Mouse (Mus musculus): Measurements from ENCODE around the gene Il31ra. TPM values are rescaled to one million over a fixed set of nuclear protein-coding genes. Genes with fewer than 3 reads are reported as not detected.

The Il31ra gene
- polyA plus RNA-seq, 1 experiment from 2014 or later: 0.43 TPM

DNA sequence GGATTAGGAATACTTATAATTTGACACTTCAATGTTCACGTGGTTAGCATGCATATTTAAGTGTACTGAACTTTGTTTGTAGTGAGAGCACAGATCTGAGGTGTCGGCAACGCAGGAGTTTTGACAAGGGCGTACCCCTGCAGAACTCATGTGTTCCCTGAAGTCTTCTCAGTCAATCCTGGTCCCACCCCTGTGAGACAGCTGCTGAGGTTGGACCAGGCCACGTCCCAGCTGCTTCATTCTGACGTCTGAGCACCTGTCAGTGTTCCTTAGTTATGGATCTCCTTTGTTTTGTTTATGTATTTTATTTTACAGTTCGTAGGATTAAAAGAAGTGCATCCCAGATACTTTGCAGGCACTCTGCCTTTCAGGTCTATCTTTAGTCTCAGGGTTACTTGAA, 111.1 kb downstream of the Il31ra start:
- WGBS: 88% methylated on average over 7 of the region's 7 CpGs
- no peak overlapping the region for H3K27ac ChIP-seq (ENCODE audit: low read length)
- H3K4me2 ChIP-seq (ENCODE audit: low read length): no peak overlapping the region
- H3K9me3 ChIP-seq (ENCODE audit: control insufficient read depth, low read length): no peaks in the 10 kb centered on the region
- no peaks in the 10 kb centered on the region for H3K4me1 ChIP-seq (replicated peaks; ENCODE audit: control insufficient read depth, insufficient read depth, low read length)
- no peak overlapping the region for H3K4me3 ChIP-seq (replicated peaks; ENCODE audit: low read length)
- no peak overlapping the region for H3K9ac ChIP-seq (replicated peaks; ENCODE audit: low read depth, low read length)
- peaks cover 4% of the 10 kb centered on the region; the same call in 1 of the 2 replicates for H3K36me3 ChIP-seq (ENCODE audit: control insufficient read depth, insufficient read depth)
- H3K27me3 ChIP-seq (replicated peaks; ENCODE audit: control insufficient read depth, insufficient read depth, low read length): no peaks in the 10 kb centered on the region
- no peak for ATAC-seq

- WGBS: 96% methylated on average over 5 of the region's 5 CpGs
- H3K4me3 ChIP-seq (replicated peaks; ENCODE audit: low read length): no peak overlapping the region
These were observed 111.6 kb downstream of the Il31ra start for GRCm38 (mm10) chr13:112482525-112482924.

DNA sequence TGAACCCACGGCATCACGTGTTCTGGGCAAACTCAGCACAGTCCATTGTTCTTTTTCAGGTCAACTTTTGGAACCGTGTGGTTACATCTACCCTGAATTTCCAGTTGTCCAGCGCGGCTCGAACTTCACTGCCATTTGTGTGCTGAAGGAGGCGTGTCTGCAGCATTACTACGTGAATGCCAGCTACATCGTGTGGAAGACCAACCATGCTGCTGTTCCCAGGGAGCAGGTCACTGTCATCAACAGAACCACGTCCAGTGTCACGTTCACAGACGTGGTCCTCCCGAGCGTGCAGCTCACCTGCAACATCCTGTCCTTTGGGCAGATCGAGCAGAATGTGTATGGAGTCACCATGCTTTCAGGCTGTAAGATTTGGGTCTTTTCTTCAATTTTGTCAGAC, 114.2 kb downstream of the Il31ra start:
- no peak for ATAC-seq
- no peak overlapping the region for H3K4me2 ChIP-seq (ENCODE audit: low read length)
- H3K4me3 ChIP-seq (replicated peaks; ENCODE audit: low read length): no peak overlapping the region
- no peak overlapping the region for H3K9ac ChIP-seq (replicated peaks; ENCODE audit: low read depth, low read length)
- H3K36me3 ChIP-seq (ENCODE audit: control insufficient read depth, insufficient read depth): peaks cover 3% of the 10 kb centered on the region
- H3K27ac ChIP-seq (ENCODE audit: low read length): no peak overlapping the region
- WGBS: 91% methylated on average over 15 of the region's 15 CpGs
- H3K4me1 ChIP-seq (replicated peaks; ENCODE audit: control insufficient read depth, insufficient read depth, low read length): no peaks in the 10 kb centered on the region
- H3K27me3 ChIP-seq (replicated peaks; ENCODE audit: control insufficient read depth, insufficient read depth, low read length): no peaks in the 10 kb centered on the region
- H3K9me3 ChIP-seq (ENCODE audit: control insufficient read depth, low read length): no peaks in the 10 kb centered on the region

More at GRCm38 (mm10) chr13:112482525-112482924, 111.6 kb downstream of the Il31ra start:
- H3K9ac ChIP-seq (replicated peaks; ENCODE audit: low read depth, low read length): no peak overlapping the region
- no peaks in the 10 kb centered on the region for H3K4me1 ChIP-seq (replicated peaks; ENCODE audit: control insufficient read depth, insufficient read depth, low read length)
- ATAC-seq: no peak
- H3K9me3 ChIP-seq (ENCODE audit: control insufficient read depth, low read length): no peaks in the 10 kb centered on the region
- no peaks in the 10 kb centered on the region for H3K27me3 ChIP-seq (replicated peaks; ENCODE audit: control insufficient read depth, insufficient read depth, low read length)
- H3K27ac ChIP-seq (ENCODE audit: low read length): no peak overlapping the region
- H3K4me2 ChIP-seq (ENCODE audit: low read length): no peak overlapping the region
- H3K36me3 ChIP-seq (ENCODE audit: control insufficient read depth, insufficient read depth): peaks cover 2% of the 10 kb centered on the region; the same call in 1 of the 2 replicates

DNA sequence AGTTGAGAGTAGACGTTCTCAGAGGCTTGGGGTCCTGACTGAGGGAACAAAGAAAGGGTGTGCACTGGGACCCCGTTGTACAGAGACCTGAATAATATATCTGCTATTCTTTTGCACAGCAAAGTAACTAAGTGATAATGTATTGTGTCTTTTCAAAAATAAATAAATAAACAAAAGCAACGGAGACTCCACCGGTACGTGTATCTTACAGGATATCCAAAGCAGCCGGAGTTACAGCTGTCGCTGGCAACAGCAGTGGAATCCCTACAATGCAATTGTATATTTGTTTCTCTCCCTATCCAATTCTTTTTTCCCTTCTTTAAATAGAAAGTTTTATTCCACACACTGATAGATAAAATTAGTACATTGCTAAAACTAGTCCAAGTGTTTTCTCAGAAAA, 115.1 kb downstream of the Il31ra start:
- no peak for ATAC-seq
- Histone ChIP-seq H3K27ac (ENCODE audit: low read length) (no peak overlapping the region), H3K4me2 (ENCODE audit: low read length) (no peak overlapping the region), H3K4me3 (replicated peaks; ENCODE audit: low read length) (no peak overlapping the region), H3K9ac (replicated peaks; ENCODE audit: low read depth, low read length) (no peak overlapping the region), H3K27me3 (replicated peaks; ENCODE audit: control insufficient read depth, insufficient read depth, low read length) (no peaks in the 10 kb centered on the region), H3K4me1 (replicated peaks; ENCODE audit: control insufficient read depth, insufficient read depth, low read length) (no peaks in the 10 kb centered on the region), H3K9me3 (ENCODE audit: control insufficient read depth, low read length) (no peaks in the 10 kb centered on the region), H3K36me3 (ENCODE audit: control insufficient read depth, insufficient read depth) (peaks cover 3% of the 10 kb centered on the region)
- 86% methylated on average over 7 of the region's 7 CpGs for WGBS

- Histone ChIP-seq H3K9ac (replicated peaks; ENCODE audit: low read depth, low read length) (no peak overlapping the region), H3K27ac (ENCODE audit: low read length) (no peak overlapping the region), H3K4me3 (replicated peaks; ENCODE audit: low read length) (no peak overlapping the region), H3K4me2 (ENCODE audit: low read length) (no peak overlapping the region), H3K9me3 (ENCODE audit: control insufficient read depth, low read length) (no peaks in the 10 kb centered on the region), H3K4me1 (replicated peaks; ENCODE audit: control insufficient read depth, insufficient read depth, low read length) (no peaks in the 10 kb centered on the region), H3K36me3 (ENCODE audit: control insufficient read depth, insufficient read depth) (peaks cover 3% of the 10 kb centered on the region; the same call in 1 of the 2 replicates), H3K27me3 (replicated peaks; ENCODE audit: control insufficient read depth, insufficient read depth, low read length) (no peaks in the 10 kb centered on the region)
- WGBS: 79% methylated on average over 21 of the region's 21 CpGs
- no peak for ATAC-seq
These were observed 120.1 kb downstream of the Il31ra start for GRCm38 (mm10) chr13:112473757-112474755.

DNA sequence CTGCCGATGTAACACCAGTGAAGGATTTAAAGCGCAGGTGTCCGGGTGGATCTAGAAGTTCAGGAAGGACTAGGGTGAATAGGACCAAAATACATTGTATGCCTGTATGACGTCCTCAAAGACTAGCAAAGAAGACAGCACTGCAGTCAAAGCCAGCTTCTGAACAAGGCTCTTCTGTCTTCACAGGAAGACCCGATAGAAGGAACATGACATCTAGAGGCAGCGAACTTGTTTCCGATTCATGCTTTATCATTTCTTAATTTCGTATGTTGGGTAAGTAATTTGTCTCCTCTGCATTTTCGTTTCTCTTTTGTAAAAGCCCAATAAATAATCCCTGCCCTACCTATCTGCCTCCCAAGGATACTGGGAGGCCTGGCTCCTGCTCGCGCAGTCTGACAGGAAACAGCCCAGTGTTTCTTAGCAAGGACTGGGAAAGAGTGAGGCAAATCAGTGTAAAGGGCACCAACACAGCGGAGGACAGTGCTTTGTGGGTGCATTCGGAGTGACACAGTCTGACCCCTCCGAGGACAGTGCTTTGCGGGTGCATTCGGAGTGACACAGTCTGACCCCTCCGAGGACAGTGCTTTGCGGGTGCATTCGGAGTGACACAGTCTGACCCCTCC, 121.6 kb downstream of the Il31ra start:
- ATAC-seq: no peak
- 93% methylated on average over 19 of the region's 19 CpGs for WGBS

GRCm38 (mm10) chr13:112471201-112471600, 123.0 kb downstream of the Il31ra start:
- Histone ChIP-seq H3K9me3 (ENCODE audit: control insufficient read depth, low read length) (no peaks in the 10 kb centered on the region), H3K27ac (ENCODE audit: low read length) (no peak overlapping the region), H3K36me3 (ENCODE audit: control insufficient read depth, insufficient read depth) (no peaks in the 10 kb centered on the region), H3K4me2 (ENCODE audit: low read length) (no peak overlapping the region), H3K27me3 (replicated peaks; ENCODE audit: control insufficient read depth, insufficient read depth, low read length) (no peaks in the 10 kb centered on the region), H3K4me1 (replicated peaks; ENCODE audit: control insufficient read depth, insufficient read depth, low read length) (0 out of 2 replicates have a peak, but pooled peaks cover 2% of the 10 kb centered on the region), H3K4me3 (replicated peaks; ENCODE audit: low read length) (no peak overlapping the region), H3K9ac (replicated peaks; ENCODE audit: low read depth, low read length) (no peak overlapping the region)
- WGBS: 90% methylated on average over 9 of the region's 9 CpGs
- ATAC-seq: no peak

More for the DNA sequence above, 121.6 kb downstream of the Il31ra start:
- Histone ChIP-seq H3K27ac (ENCODE audit: low read length) (no peak overlapping the region), H3K4me2 (ENCODE audit: low read length) (no peak overlapping the region), H3K36me3 (ENCODE audit: control insufficient read depth, insufficient read depth) (peaks cover 3% of the 10 kb centered on the region; the same call in 1 of the 2 replicates), H3K9me3 (ENCODE audit: control insufficient read depth, low read length) (no peaks in the 10 kb centered on the region), H3K27me3 (replicated peaks; ENCODE audit: control insufficient read depth, insufficient read depth, low read length) (no peaks in the 10 kb centered on the region), H3K4me1 (replicated peaks; ENCODE audit: control insufficient read depth, insufficient read depth, low read length) (no peaks in the 10 kb centered on the region), H3K4me3 (replicated peaks; ENCODE audit: low read length) (no peak overlapping the region), H3K9ac (replicated peaks; ENCODE audit: low read depth, low read length) (no peak overlapping the region)

Other genes starting within 250 kb of the Il31ra start
- 14.7 and 15.0 TPM in 2 replicates for gene Il6st, start 130.3 kb downstream of the Il31ra start, polyA plus RNA-seq (2015; fragmentation: Nextera tagmentation; extraction: Ambion mirVana)
- 0.78 and 1.2 TPM in 2 replicates for gene Ddx4, start 58.1 kb upstream of the Il31ra start, polyA plus RNA-seq (2015; fragmentation: Nextera tagmentation; extraction: Ambion mirVana)
- gene Slc38a9, start 66.4 kb upstream of the Il31ra start, polyA plus RNA-seq (2015; fragmentation: Nextera tagmentation; extraction: Ambion mirVana): 24.9 and 28.7 TPM in 2 replicates
- gene Plpp1, start 206.4 kb upstream of the Il31ra start, polyA plus RNA-seq (2015; fragmentation: Nextera tagmentation; extraction: Ambion mirVana): 44.7 and 49.2 TPM in 2 replicates